Mouse (Mus musculus): Measurements from ENCODE around the gene Loxl3. TPM values are rescaled to one million over a fixed set of nuclear protein-coding genes. Genes with fewer than 3 reads are reported as not detected.
A peak's percentile ranks its signal among the peaks of the same experiment; 100 is the strongest.

Gene Loxl3
- total RNA-seq, 2 experiments from 2014 or later: 2.9 to 3.1 TPM

DNA sequence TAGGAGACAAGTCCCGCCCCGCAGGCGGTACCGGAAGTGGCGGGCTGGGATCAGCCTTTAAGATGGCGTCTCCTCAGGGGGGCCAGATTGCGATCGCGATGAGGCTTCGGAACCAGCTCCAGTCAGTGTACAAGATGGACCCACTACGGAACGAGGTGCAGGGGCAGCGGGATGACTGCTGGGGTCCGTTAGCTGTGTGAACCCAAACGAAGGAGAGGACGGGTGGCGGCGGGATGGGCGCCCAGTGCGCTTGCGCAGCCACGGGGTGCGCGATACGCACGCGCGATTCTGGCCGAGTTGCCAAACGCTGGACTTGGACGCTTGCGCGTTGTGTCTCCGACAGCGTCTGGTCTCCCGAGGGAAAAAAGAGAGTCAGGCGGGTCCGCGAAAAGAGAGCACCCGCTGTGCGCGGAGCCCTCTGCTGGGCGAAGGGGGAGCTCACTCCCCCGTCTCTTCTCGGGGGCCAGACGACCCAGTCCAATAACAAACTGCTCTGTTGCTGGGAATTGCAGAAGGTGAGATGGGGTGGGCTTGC, 44.4 kb downstream of the Loxl3 start:
- DNase-seq: peak; percentile 99 to 100
- intact Hi-C loops (cut with DNase I): loop anchor here (1.0 to 2.0 kb wide), 2 partner anchors 24 to 82 kb away; partner anchors contain the start of gene Aup1

- DNase-seq: no peak
- intact Hi-C loops (cut with DNase I): no loop called here
Observed at GRCm38 (mm10) chr6:83080210-83080609, 46.2 kb downstream of the Loxl3 start.

DNA sequence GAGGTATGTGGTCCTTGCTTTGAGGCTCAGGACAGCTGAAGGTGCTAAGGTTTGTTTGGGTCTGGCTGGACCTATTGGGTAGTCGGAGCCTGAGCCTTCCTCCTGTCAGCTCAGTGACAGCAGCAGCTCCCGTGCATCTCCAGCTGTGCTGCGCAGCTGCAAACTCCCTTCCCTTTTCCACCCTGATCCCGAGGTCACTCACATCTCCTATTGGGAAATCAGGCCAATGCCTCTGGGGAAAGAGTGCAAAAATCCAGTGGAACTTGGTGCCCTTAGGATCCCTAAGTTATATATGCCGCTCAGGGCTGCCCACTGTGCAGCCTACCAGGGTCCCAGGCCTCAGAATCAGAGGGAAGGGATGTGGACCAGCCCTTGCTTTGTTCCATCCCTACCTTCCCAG, 49.5 kb downstream of the Loxl3 start:
- intact Hi-C loops (cut with DNase I): no loop called here
- no peak for DNase-seq

GRCm38 (mm10) chr6:83084477-83084876, 50.5 kb downstream of the Loxl3 start:
- no peak for DNase-seq
- intact Hi-C loops (cut with DNase I): no loop called here

DNA sequence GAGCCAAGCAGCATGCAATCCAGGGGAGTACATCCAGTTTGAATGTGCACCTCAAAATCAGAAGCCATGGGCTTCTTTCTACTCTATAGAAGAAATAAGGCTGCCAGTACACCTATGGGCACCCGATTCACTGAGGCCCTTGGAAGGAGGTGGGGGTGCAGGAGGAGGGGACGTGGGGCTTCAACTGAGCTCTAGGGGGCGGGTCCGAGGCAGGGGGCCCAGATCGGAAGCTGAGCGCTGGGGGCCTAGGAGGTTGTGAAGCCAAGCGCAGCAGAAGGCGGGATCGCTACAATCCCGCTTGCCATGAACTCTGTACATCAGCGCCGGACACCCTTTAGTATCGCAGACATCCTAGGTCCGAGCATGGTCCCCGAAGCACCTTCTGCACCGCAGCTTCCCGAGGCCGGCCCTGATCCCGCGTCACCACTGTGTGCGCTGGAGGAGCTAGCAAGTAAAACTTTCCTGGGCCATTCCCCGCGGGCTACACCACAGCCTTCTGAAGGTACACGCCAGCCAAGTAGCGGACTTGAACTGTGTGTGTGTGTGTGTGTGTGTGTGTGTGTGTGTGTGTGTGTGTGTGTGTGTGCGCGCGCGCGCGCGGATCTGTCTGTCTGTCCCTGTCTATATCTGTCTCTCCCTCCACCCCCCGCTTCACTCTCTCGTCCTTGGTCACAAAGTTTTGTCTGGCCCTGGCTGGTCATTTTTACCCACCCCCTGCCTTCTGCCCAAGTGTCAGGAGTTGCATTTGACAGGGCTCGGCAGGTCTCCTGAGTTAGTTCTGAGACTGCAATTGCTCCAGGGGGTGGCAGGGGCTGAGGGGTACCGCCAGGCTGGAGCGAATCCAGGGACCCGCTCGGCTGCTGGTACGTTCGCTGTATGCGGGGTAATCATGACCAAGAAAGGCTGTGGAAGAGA, 52.4 kb downstream of the Loxl3 start, which contains the start of gene Lbx2:
Gene Lbx2 (plus strand): TSS at position 247 of the 915 bp plus-strand sequence.
- DNase-seq: no peak
- intact Hi-C loops (cut with DNase I): no loop called here

GRCm38 (mm10) chr6:83087205-83087925, 53.4 kb downstream of the Loxl3 start:
- DNase-seq: peak in 1 of 2 experiments; percentile 39
- intact Hi-C loops (cut with DNase I): no loop called here

DNA sequence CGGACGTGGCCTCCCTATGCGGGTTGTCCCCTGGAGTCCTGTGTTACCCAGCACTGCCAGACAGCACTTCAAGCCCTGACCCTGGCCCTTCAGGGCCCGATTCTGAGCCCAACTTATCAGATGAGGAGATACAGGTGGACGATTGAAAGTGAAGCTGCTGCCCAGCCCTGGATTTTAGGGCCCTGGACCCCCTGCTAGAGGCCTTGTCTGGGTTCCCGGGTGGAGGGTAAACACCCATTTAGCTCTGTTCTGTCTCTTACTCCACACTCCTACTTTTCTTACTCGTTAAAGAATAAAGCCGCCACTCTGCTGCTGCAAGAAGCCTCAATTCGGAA, 53.9 kb downstream of the Loxl3 start:
- intact Hi-C loops (cut with DNase I): no loop called here
- DNase-seq: no peak

DNA sequence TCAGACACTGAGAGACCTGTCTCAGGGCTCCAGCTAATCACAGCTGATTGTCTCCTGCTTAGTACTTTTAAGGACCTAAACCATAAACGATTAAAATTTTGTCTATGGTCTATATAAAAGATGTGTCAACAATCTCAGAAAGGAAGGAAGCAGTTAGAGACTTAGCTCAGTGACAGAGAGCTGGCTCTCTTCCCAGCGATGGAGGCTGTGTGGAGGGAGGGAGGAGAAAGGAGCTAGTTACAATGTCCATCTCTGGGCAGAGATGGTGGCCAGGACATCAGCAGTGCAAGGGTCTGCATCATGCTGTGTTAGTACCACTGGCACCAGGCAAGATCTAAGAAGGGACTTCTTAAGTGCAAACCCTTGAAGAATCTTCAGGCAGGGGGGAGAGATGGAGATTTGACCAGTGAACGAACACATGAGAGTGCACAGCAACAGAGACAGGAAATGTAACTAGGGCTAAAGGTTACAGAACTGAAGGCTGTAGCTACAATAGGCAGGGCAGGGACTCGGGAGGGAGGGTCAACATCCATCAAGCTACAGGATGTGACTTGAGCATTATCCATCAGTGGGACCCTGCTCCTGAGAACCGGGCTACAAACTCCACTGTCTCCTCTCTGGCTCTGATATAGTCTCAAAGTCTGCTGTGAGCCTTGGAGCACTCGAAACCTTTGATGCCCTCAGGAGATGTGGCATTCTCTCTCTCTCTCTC, 58.6 kb downstream of the Loxl3 start:
- intact Hi-C loops (cut with DNase I): no loop called here
- DNase-seq: no peak

- intact Hi-C loops (cut with DNase I): no loop called here
- no peak for DNase-seq
Observed at GRCm38 (mm10) chr6:83095968-83096367, 62.0 kb downstream of the Loxl3 start.

- intact Hi-C loops (cut with DNase I): no loop called here
- no peak for DNase-seq
Observed at GRCm38 (mm10) chr6:83098411-83098810, 64.4 kb downstream of the Loxl3 start.

- intact Hi-C loops (cut with DNase I): loop anchor here (2.0 kb wide), 1 partner anchor 105 kb away; no protein-coding TSS in a partner anchor
- DNase-seq: peak; percentile 81 to 83
Observed at GRCm38 (mm10) chr6:83101316-83101687, 67.3 kb downstream of the Loxl3 start, which contains the start of the genes Ccdc142 and Gm42688. Gene Ccdc142 (plus strand): TSS chr6:83101601. Gene Gm42688 (plus strand): TSS chr6:83101617.

GRCm38 (mm10) chr6:83101688-83102556, 67.9 kb downstream of the Loxl3 start:
- intact Hi-C loops (cut with DNase I): loop anchor here (2.0 kb wide), 1 partner anchor 105 kb away; no protein-coding TSS in a partner anchor
- peak; percentile 38 to 57 for DNase-seq

Small RNA genes lying within 50 kb of the gene (microRNA-seq; reads per million reads assigned to microRNA genes)
- gene Mir3470a (0 reads per million in 2 experiments), gene Mir7040 (0 to 0.74 reads per million in 2 experiments)

Other genes with a start within 250 kb of the Loxl3 start
- gene Sema4f, start 94.4 kb upstream of the Loxl3 start, total RNA-seq (2021): under 1 TPM; 0.10 to 0.15 TPM
- not detected for gene M1ap, start 87.3 kb upstream of the Loxl3 start, total RNA-seq (2021)
- 1 to 10 TPM; 2.4 to 2.5 TPM for gene Dok1, start 702 bp upstream of the Loxl3 start, total RNA-seq (2021)
- 10 to 100 TPM; 82.8 to 88.8 TPM for gene Aup1, start 20.3 kb downstream of the Loxl3 start, total RNA-seq (2021)
- 10 to 100 TPM; 16.7 to 18.3 TPM for gene Htra2, start 21.1 kb downstream of the Loxl3 start, total RNA-seq (2021)
- under 1 TPM; 0.26 to 0.32 TPM for gene Dqx1, start 23.7 kb downstream of the Loxl3 start, total RNA-seq (2021)
- gene Tlx2, start 36.1 kb downstream of the Loxl3 start, total RNA-seq (2021): not detected
- 1 to 10 TPM; 4.5 to 7.4 TPM for gene Pcgf1, start 43.7 kb downstream of the Loxl3 start, total RNA-seq (2021)
- gene Lbx2, start 52.2 kb downstream of the Loxl3 start, total RNA-seq (2021): under 1 TPM in 1 of 2 experiments, not detected in 1; 0.56 TPM
- gene Ccdc142, start 67.4 kb downstream of the Loxl3 start, total RNA-seq (2021): 1 to 10 TPM; 1.2 to 3.1 TPM
- 1 to 10 TPM in 1 of 2 experiments, under 1 TPM in 1; 0.69 to 1.0 TPM for gene Gm42688, start 67.4 kb downstream of the Loxl3 start, total RNA-seq (2021)
- 100 to 1,000 TPM in 1 of 2 experiments, 10 to 100 TPM in 1; 91.0 to 103 TPM for gene Mrpl53, start 74.9 kb downstream of the Loxl3 start, total RNA-seq (2021)
- 1 to 10 TPM; 4.4 to 4.5 TPM for gene Mogs, start 81.3 kb downstream of the Loxl3 start, total RNA-seq (2021)
- gene Wbp1, start 87.4 kb downstream of the Loxl3 start, total RNA-seq (2021): 10 to 100 TPM; 35.4 to 35.8 TPM
- 10 to 100 TPM; 14.3 to 14.5 TPM for gene Ino80b, start 91.3 kb downstream of the Loxl3 start, total RNA-seq (2021)
- gene Rtkn, start 101.3 kb downstream of the Loxl3 start, total RNA-seq (2021): 10 to 100 TPM; 11.3 to 13.8 TPM
- gene Wdr54, start 122.2 kb downstream of the Loxl3 start, total RNA-seq (2021): 1 to 10 TPM in 1 of 2 experiments, under 1 TPM in 1; 0.92 to 1.3 TPM
- under 1 TPM in 1 of 2 experiments, not detected in 1; 0.13 TPM for gene 1700003E16Rik, start 122.2 kb downstream of the Loxl3 start, total RNA-seq (2021)
- gene Dctn1, start 131.7 kb downstream of the Loxl3 start, total RNA-seq (2021): 100 to 1,000 TPM; 128 to 135 TPM
- gene Slc4a5, start 185.7 kb downstream of the Loxl3 start, total RNA-seq (2021): not detected

All from gastrocnemius, postnatal 36 days (tissue).